Mouse (Mus musculus) spleen, embryonic (tissue): Measurements from ENCODE around the gene Slc4a3.

Experiments
- CTCF ChIA-PET: fragments of 350-600 bp; sonication (Branson Sonifier 250); formaldehyde crosslinking; loops from one replicate; lab custom pipeline; 2022; lab: Charles Lee

Slc4a3 gene

GRCm38 (mm10) chr1:75594836-75595235 is 48.8 kb downstream of the Slc4a3 start:
- CTCF ChIA-PET: no interaction called here

GRCm38 (mm10) chr1:75595930-75596329 is 49.9 kb downstream of the Slc4a3 start:
- CTCF ChIA-PET: no interaction called here

GRCm38 (mm10) chr1:75596906-75597305 is 50.8 kb downstream of the Slc4a3 start:
- CTCF ChIA-PET: interaction anchor here (0.5 kb wide), 1 partner anchor 337 kb away, joined by 6 read pairs; no protein-coding TSS in a partner anchor

- CTCF ChIA-PET: interaction anchor here (0.7 kb wide), 1 partner anchor 361 kb away, joined by 25 read pairs; the partner anchor contains the start of gene Dnajb2
Observed at GRCm38 (mm10) chr1:75597622-75598021, 51.6 kb downstream of the Slc4a3 start.

- CTCF ChIA-PET: no interaction called here
Observed at GRCm38 (mm10) chr1:75601738-75602137, 55.7 kb downstream of the Slc4a3 start.

- CTCF ChIA-PET: no interaction called here
Observed at GRCm38 (mm10) chr1:75603584-75603983, 57.5 kb downstream of the Slc4a3 start.

GRCm38 (mm10) chr1:75608225-75608624 is 62.2 kb downstream of the Slc4a3 start:
- CTCF ChIA-PET: no interaction called here

GRCm38 (mm10) chr1:75608625-75609263 is 62.7 kb downstream of the Slc4a3 start:
- CTCF ChIA-PET: no interaction called here

- CTCF ChIA-PET: no interaction called here
Observed at GRCm38 (mm10) chr1:75609264-75609662, 63.2 kb downstream of the Slc4a3 start.

GRCm38 (mm10) chr1:75610553-75610952 is 64.5 kb downstream of the Slc4a3 start:
- CTCF ChIA-PET: no interaction called here
